Comparison of ENCODE assay signal across 8 mouse cellular contexts in genomic region chr11:43348571-43348970, GRCm38 (mm10).
A peak's percentile ranks its signal among the peaks of the same experiment; 100 is the strongest.
DNase-seq lines count a peak whose midpoint lies in the region; ATAC-seq and TF ChIP-seq lines count a peak whose summit lies in the region.

No protein-coding gene starts in this region.

- WGBS in forebrain, embryonic 11.5 days = 14% methylated on average over 4 of the region's 4 CpGs

- no peak overlapping the region for H3K27ac ChIP-seq in forebrain, embryonic 11.5 days (ENCODE audit: low read depth, low read length)

- H3K36me3 ChIP-seq in forebrain, embryonic 11.5 days (ENCODE audit: control insufficient read depth, insufficient read depth, low read length) = no peaks in the 10 kb centered on the region

- H3K4me1 ChIP-seq in forebrain, embryonic 11.5 days (replicated peaks; ENCODE audit: control insufficient read depth, insufficient read depth, low read length) = 0 out of 2 replicates have a peak, but pooled peaks cover 3% of the 10 kb centered on the region

- ATAC-seq in forebrain, embryonic 11.5 days (replicated peaks; ENCODE audit: low FRiP score) = peak; percentile 62; the same call in 1 of the 2 replicates

- no peak overlapping the region for H3K4me2 ChIP-seq in forebrain, embryonic 11.5 days (ENCODE audit: low read depth, low read length, severe bottlenecking)

- TF ChIP-seq POLR2A in brain, embryonic 14.5 days (IDR thresholded peaks at IDR 0.05; ENCODE audit: borderline replicate concordance, extremely low read depth, insufficient read depth, insufficient read length, poor library complexity, severe bottlenecking) = no peak

- no peaks in the 10 kb centered on the region for H3K27me3 ChIP-seq in forebrain, embryonic 11.5 days (ENCODE audit: control insufficient read depth, insufficient read depth, low read length)

- no peak overlapping the region for H3K4me3 ChIP-seq in forebrain, embryonic 11.5 days (ENCODE audit: low read depth, low read length)

- peak; percentile 94 for TF ChIP-seq CTCF in brain, embryonic 14.5 days (IDR thresholded peaks at IDR 0.05; ENCODE audit: borderline replicate concordance, extremely low read depth, insufficient read depth, insufficient read length)

- intact Hi-C loops in heart, postnatal 36 days (cut with DNase I) = loop anchor here (1.0 to 2.0 kb wide), 3 partner anchors 84 to 349 kb away; no protein-coding TSS in a partner anchor

- H3K9me3 ChIP-seq in forebrain, embryonic 11.5 days (ENCODE audit: control insufficient read depth, low read length) = no peaks in the 10 kb centered on the region

- DNase-seq in ES-CJ7 (ENCODE audit: low read depth, low spot score) = peak; percentile 74
- DNase-seq in brain, embryonic 14.5 days (ENCODE audit: low read depth) = peak; percentile 92
- DNase-seq in forebrain, embryonic 11.5 days (ENCODE audit: low spot score) = peak; percentile 89
- DNase-seq in heart, postnatal 36 days = peak; percentile 76 to 90
- peak; percentile 74 to 96 for DNase-seq in layer of hippocampus, adult 18-20 months (ENCODE audit: low spot score in 2 of 2)
- peak; percentile 85 for DNase-seq in lung, postnatal 10 days
- DNase-seq in retina, adult 2 months (ENCODE audit: low read depth, low spot score) = peak; percentile 50
- peak; percentile 74 for DNase-seq in thymus, postnatal 14 days

- H3K9ac ChIP-seq in forebrain, embryonic 11.5 days (ENCODE audit: low read length) = no peak overlapping the region
